Mouse (Mus musculus): Measurements from ENCODE around the gene Gm49358. TPM values are rescaled to one million over a fixed set of nuclear protein-coding genes. Genes with fewer than 3 reads are reported as not detected.

The Gm49358 gene
- total RNA-seq (2021): 10 to 100 TPM; 21.2 to 29.7 TPM

DNA sequence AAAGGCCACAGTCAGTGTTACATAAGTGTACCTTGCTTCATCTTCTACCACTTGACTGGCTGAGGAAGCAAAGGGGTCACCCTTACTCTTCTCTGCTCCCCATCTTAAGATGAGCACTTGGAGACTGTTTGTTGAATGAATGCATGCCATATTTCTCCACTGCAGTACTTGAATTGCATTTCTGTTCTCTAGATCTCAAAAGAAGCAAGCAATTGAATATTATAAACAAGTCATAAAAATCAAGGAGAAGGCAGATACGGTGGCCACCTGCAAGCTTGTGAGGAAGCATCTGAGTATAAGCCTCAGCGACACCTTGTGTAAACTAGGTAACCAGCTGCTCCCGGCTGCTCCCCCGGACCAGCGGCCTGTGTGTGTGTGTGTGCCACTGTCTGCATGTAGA, at the start of gene Gm49358:
Gene Gm49358, plus strand, starts transcription at position 301 of the 400 bp plus-strand sequence.
- intact Hi-C loops (cut with DNase I): no loop called here
- no peak for DNase-seq (ENCODE audit: low spot score in 2 of 2)

DNA sequence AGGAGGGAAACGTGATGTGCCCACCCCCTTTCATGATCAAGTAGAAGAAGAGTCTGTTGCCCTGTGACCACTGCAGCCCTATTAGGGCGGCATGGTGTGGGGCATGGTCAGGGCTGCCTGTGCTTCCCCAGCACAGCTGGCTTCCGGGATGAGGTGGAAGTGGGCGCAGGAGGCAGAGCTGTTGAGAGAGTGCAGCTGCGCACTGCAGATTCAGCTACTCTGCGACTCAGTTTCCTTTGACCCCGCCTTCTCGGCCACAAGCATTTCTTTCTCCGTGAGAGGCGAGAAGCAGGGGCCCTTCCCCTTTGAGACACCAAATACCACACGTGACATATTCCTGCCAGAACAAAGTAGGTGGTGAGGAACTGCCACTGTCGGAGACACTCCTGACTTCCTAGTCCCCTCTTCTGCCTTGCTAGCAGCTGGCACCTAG, 36.2 kb upstream of the Gm49358 start:
- peak; percentile 19 to 40 for DNase-seq (ENCODE audit: low spot score in 2 of 2)
- intact Hi-C loops (cut with DNase I): no loop called here

DNA sequence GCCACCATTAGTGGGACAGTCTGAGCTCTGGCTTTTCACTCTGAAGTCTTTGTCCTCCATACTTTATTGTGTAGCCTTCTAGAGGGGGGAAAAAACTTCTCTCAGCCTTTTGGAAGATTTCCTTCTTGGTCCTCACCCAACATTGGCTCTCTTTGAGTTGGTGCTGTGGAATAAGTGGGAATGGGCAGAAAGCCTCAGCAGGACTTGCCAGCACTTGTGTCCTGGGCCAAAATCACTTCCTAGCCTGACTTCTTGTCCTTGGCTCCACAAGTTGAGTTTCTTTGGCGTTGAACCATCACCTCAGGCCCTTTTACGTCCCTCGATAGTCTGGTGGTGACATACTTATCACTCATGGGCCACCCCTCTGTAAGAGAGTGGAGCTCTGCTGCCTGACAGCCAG, 35.6 kb upstream of the Gm49358 start:
- DNase-seq (ENCODE audit: low spot score in 2 of 2): peak in 1 of 2 experiments; percentile 10

DNA sequence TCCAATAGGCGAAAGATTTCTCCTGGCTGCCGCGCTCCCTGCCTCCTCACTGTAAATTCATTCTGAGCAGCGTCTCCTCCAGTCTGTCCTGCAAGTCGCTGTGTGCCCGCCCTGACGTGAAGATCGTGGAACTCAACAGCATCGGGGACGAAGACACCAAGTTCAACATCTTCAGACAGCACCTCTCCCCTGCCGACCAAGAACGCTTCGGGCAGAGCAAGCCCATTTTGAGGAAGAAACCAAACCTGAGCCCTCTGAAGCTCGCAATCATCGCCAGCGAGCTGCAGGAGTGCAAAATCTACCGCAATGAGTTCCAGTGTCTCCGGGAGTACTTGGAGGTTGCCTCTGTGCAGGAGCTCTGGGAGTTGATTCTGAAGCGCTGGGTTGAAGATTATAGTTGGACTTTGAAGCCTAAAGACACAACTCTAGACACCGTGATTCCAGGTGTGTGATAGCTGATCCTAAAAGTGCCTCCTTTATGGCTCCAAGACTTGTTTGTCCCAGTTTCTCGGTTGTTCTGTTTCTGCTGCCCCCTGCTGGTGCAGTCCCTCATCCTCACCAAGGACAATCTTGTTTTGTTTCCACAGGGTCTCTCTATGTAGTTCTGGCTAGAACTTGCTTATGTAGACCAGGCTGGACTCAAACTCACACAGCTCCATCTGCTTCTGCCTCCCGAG, 32.8 kb upstream of the Gm49358 start:
- peak; percentile 80 to 86 for DNase-seq (ENCODE audit: low spot score in 2 of 2)
- intact Hi-C loops (cut with DNase I): loop anchor here (1.0 to 5.0 kb wide), 3 partner anchors 25 to 258 kb away; no protein-coding TSS in a partner anchor

More for the DNA sequence above, 35.6 kb upstream of the Gm49358 start:
- intact Hi-C loops (cut with DNase I): no loop called here

DNA sequence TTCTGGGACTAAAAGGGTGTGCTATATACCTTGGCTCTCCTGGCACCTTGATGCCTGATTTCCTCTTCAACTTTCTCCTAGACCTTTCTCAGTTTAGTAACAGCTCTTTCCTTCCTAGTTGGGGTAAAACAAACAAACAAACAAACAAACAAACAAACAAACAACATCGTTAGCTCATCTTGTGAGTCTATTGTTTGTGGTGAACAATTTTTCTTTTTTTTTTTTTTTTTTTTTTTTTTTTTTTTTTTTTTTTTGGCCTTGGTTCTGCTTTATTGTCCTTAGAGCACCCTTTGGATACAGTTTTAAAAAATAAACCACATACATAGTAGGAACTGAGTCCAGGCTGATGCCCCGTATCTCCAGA, 32.3 kb upstream of the Gm49358 start:
- intact Hi-C loops (cut with DNase I): loop anchor here (1.0 to 5.0 kb wide), 3 partner anchors 25 to 259 kb away; no protein-coding TSS in a partner anchor
- no peak for DNase-seq (ENCODE audit: low spot score in 2 of 2)

DNA sequence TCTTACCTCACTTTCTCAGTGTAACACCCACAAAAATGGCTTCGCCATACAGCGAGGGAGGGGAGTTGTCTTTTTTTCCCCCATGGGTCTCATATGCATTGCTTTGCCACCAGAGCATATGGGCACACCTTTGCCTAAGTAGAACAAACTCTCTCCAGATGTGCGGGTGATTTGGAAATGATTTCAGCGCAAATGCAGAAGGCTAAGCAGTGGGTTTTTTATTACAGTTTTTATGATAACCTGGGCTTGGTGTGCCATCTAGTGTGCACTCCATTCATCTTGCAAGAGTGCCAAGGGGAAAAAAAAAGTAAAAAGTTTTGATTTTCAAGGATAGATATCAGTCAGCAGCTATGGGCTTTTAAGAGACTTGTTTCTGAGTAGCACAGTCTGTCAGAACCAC, 28.7 kb upstream of the Gm49358 start:
- DNase-seq (ENCODE audit: low spot score in 2 of 2): no peak
- intact Hi-C loops (cut with DNase I): no loop called here

DNA sequence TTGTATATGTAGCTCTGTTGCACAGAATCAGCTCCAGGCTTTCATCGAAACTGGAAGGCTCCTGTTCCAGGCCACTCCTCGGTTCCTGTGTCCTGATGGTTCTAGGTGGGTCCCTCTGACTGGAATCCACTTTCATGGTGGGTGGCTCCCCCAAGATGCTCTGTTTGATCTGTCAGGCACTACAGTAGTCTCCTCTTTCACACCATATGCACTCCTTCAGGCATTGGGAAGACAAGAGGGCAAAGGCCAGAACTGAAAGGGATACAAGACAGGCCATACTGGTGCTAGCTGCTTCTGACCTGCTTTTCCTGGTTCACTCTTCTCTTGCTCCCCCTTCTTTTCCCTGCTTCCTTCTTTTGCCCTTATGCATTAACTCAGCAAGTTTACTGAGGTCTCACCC, 20.9 kb upstream of the Gm49358 start:
- no peak for DNase-seq (ENCODE audit: low spot score in 2 of 2)
- intact Hi-C loops (cut with DNase I): no loop called here

DNA sequence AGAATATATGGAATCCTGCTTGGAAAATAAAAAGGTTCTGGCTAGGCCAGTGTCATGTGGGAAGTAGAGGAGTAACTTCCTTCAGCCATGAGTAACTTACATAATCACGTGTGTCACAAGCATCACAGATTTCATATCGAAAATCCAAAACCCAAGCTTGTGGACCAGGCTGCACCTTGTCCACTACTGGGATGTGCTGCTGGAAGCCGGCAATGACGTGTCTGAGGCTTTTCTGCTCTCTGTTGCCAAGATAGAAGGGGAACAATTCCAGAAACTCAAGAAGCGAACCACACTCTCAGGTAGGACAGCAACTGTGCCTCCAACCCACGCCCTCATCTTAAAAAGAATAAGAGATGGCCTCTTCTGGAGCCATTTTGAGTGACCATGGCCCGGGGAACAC, 19.5 kb upstream of the Gm49358 start:
- no peak for DNase-seq (ENCODE audit: low spot score in 2 of 2)
- intact Hi-C loops (cut with DNase I): no loop called here

DNA sequence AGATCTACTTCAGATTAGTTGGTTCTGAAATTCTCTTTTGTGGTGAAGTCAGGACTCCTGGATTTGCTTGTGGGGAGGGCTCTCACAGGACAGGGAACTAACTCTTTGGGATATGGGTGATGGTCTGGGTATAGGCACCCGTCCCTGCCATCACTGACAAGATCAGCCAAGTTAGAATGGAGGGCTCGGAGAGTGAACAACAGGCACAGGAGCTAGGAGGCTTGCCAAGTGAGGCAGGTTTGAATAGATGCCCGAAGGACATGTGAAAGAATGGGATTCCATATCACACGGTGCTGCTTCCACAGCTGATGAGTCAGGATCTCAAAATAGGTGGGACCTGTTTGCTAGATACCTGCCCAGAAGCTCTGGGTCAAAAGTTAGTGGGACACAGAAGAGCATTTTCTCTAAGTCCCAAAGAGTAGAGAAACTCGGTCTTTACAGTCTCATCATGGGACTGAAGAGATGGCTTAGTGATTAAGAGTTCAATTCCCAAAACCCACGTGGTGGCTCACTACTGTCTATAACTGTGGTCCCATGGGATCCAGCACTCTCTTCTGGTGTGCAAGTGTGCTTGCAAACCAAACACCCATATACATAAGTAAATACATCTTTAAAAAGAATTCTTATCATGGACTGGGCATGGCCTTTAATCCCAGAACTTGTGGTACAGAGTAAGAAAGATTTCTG, 7.8 kb upstream of the Gm49358 start:
- intact Hi-C loops (cut with DNase I): no loop called here
- DNase-seq (ENCODE audit: low spot score in 2 of 2): no peak

DNA sequence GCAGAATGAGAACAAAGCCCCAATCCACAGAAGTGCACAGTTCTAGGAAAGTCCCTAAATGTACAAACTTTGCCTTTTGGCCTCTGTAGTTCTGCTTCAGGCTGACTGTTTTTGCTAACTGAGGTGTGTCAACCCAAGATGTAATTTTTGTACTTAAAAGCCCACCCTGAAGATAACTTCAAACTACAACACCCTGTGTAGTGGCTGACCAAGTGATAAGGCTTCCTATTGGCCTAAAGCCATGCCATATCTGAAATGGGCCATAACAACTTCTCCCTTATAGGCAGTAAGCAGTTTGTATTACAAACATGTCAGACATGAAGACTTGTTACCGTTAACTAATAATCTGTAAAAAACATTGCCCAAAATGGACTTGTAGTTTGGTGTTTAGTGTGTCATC, 6.0 kb upstream of the Gm49358 start:
- intact Hi-C loops (cut with DNase I): no loop called here
- no peak for DNase-seq (ENCODE audit: low spot score in 2 of 2)

DNA sequence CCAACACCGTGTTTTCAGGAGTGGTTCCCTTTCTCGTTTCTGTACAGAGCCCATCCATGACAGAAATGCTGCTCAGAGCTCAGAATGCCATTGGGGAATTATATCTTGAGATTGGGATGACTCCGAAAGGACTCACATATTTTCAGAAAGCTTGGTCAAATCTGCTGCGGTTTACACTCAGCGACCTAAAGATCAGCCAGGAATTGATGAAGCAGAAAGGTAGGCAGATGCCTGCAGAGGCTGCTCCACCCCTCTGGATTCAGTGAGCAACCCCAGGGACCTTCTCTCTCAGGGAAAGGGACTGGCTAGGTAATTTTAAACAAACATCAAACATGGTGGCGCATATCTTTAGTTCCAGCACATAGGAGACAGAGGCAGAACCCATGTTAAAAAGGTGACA, 5.6 kb upstream of the Gm49358 start:
- intact Hi-C loops (cut with DNase I): no loop called here
- DNase-seq (ENCODE audit: low spot score in 2 of 2): no peak

DNA sequence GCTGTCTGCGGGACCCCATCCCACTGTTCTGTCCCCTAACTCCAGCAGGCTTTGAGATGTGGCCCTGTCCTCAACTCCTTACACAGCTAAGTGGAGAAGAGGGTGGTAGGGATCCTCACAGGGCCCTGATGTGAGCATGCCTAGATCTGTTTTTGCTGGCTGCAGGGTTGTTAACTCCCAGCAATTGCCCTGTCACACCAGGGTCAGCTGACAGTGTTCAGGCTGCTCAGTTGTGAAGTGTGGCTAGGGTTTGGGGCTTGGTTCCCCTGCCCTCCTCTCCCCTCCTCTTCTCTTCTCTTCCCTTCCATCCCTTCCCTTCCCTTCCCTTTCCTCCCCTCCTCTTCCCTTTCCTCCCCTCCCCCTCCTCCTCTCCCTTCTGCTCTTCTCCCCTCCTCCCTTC, 2.5 kb upstream of the Gm49358 start:
- intact Hi-C loops (cut with DNase I): no loop called here

DNA sequence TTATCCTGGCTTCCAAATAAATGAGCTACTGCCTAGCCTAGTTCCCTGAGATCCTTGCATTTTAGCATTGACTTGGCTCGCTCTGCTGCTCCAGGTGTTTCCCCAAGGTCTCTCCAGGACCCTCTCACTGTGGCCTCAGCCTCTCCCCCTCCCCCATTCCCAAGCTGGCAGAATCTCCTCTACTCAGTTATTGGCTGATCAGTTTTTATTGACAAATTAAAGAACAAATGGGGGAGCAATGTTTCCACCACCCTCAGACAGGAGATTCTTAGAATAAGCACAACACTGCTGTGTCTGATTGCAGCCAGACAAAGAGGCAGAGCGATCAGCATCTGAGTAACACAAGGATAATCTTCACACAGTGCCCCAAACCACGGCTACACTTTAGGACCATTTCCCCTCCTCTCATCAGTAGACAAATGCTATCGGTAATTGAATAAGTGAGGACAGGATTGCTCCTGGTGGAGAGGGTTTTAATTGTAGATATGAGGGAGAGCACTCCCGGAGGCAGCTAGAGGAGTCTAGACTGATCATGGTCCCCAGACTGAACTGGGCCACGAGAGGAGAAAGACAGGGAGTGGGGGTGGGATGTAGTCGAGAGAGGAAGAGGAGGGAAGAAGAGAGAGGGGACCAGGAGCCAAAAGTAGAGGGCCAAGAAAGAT, 1.9 kb upstream of the Gm49358 start:
- intact Hi-C loops (cut with DNase I): no loop called here
- no peak for DNase-seq (ENCODE audit: low spot score in 2 of 2)

More for the DNA sequence above, 2.5 kb upstream of the Gm49358 start:
- DNase-seq (ENCODE audit: low spot score in 2 of 2): no peak

DNA sequence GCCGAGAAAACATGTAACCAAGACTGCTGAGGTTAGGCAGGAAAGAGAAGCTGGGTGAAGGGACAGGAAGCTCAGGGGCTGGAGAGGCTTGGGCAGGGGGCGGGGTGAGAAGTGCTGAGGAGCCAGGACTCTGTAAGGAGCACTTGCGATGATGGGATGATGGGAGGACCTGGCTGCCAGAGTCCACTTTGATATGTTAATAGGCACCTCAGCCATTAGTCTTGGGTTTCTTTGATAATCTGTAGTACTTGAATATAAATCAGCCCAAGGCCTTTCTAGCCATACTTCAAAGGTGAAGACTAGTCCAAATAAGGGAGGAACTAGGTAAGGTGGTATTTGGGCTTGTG, 1.4 kb upstream of the Gm49358 start:
- intact Hi-C loops (cut with DNase I): no loop called here
- no peak for DNase-seq (ENCODE audit: low spot score in 2 of 2)

DNA sequence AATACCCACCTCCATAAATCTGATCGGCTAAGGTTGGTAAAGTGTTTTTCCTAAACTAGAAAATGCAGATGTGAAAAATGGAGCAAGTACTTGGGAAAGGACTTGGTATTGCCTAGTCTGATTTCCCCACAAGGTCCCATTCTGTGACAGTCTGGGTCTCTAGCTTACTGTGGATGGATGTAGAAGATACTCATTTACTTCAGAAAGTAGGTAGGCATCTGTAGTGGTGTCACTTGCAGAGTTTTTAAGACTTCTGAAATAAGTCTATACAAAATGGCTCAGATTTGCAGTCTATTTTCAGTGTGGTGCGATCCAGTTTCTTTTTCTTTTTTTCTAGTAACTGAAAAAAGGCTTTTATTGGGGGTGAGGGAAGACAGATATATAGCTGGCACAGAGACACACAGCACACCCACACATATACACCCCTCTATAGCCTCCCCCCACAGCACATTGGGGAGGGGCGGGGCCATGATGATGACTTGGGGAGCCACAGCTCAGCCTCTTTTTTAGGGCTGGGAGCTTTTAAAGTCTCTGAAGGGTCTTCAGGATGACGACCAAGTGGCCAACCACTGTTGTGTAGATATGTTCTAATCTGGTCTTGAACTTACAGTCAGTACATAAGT, 1.7 kb downstream of the Gm49358 start:
- intact Hi-C loops (cut with DNase I): no loop called here
- peak in 1 of 2 experiments; percentile 50 for DNase-seq (ENCODE audit: low spot score in 2 of 2)

DNA sequence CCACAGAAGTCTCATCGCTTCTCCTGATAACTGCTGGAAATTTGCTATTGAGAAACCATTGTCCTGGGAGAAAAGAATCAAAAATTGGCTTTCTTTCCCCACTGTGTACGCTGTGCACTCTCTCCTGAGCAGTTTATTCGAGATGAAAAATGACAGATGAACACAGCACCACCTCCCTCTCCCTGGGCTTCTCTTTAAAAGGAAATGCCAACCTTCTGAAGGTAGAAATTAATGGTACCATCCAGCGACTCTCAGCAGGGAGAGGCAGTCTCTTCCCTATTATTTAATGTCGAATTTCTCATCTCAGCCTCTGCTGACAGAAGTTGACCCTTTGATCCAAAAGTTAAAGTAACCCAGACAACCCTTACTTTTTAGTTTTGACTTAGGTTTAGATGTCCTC, 5.4 kb downstream of the Gm49358 start:
- intact Hi-C loops (cut with DNase I): no loop called here
- no peak for DNase-seq (ENCODE audit: low spot score in 2 of 2)

DNA sequence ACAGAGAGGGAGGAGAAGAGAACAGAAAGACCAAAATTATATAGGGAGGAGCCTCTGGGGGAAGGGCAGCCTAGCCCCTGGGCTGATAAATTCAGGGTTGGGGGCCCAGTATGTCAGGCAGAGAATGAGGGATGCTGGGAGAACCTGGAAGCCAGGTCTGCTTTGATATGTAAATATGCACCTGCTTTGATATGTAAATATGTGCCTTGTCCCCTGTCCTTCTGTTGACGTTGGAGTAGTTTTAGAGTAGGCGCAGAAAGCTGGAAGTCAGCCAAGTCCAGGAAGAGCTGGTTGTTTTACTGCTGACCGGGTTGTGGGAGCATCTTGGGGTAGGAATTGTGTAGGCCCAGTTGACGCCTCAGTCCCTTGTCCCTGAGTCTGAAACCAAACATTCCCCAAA, 6.0 kb downstream of the Gm49358 start:
- intact Hi-C loops (cut with DNase I): no loop called here
- DNase-seq (ENCODE audit: low spot score in 2 of 2): no peak

DNA sequence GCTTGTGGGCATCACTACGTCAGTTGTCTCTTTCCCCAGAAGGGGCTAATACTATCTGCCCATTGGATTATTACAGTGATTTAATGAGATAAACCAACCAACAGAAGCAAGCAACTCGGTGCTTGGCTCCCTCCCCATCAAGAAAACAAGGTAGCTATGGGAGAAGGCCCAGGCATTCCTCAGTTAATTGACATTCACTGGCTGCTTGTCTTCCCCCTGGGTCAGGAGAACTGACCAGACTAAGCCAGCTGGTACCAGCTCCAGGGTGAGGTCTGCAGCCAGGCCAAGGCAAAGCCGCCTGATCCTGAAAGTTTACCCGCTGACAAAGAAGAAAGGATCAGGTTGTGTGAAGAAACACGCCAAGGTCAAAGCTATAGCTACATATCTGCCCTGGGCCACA, 7.9 kb downstream of the Gm49358 start:
- DNase-seq (ENCODE audit: low spot score in 2 of 2): no peak
- intact Hi-C loops (cut with DNase I): no loop called here

DNA sequence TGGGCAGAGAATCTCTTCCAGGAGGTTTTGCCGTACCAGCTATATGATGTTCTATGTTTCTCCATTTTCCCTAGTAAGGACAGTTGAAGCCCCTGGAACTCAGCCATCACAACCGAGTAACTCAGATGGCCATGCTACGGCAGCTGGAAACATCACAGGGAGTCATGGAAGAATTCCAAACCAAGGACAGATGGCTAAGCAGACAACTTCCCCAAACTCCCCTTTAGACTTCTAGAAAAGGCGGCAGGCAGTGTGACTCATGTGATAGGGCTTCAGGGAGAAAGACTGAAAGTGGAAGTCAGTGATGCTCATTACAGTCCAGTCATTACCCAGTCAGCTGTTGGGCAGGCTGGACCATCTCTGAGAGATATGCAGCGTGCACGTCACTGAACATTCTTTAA, 8.5 kb downstream of the Gm49358 start:
- DNase-seq (ENCODE audit: low spot score in 2 of 2): peak in 1 of 2 experiments; percentile 67

DNA sequence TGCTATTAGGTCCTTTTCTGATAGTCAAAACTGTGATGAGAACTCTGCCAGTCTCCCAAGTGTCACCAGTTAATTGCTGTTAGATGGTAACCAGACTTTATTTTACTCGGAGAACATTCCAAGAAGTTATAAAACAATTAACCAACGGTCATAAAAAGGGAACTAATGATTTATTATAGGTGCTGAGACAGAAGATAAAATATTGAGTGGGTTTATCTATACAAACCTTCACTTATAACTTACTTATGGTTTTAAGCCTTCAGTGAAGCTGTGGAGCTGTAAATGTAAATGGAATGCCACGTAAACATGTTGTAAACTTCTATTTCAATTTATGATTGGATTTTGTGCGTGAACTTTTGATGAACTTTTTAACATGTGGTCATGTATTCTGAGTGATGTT, 9.6 kb downstream of the Gm49358 start:
- intact Hi-C loops (cut with DNase I): no loop called here
- DNase-seq (ENCODE audit: low spot score in 2 of 2): no peak

More for the DNA sequence above, 8.5 kb downstream of the Gm49358 start:
- intact Hi-C loops (cut with DNase I): no loop called here
